Mouse (Mus musculus): Measurements from ENCODE around the gene Zranb1.

Zranb1 gene

GRCm38 (mm10) chr7:132930850-132931559 lies at the start of gene Zranb1:
Zranb1 (plus strand) TSS chr7:132931142.
- DNase-seq (ENCODE audit: low spot score): peak; percentile 99

DNA sequence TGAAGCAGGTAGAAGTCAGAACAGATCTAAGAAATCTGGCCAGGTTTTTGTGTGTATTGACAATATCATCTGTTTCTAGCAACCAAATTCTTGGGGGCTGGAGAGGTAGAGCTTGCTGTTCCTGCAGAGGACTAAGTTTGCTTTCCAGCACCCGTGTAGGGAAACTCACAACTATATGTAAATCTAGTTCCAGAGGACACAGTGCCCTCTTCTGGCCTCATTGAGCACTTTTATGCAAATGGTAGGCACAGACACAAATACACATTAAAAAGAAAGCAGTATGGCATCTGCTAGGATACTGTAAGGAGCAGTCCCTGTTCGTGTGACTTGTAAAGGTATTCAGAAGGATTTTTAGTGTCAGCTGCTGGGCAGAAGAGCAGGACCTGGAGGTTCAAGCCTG lies 48.6 kb upstream of the Zranb1 start:
- no peak for DNase-seq (ENCODE audit: low spot score)

DNA sequence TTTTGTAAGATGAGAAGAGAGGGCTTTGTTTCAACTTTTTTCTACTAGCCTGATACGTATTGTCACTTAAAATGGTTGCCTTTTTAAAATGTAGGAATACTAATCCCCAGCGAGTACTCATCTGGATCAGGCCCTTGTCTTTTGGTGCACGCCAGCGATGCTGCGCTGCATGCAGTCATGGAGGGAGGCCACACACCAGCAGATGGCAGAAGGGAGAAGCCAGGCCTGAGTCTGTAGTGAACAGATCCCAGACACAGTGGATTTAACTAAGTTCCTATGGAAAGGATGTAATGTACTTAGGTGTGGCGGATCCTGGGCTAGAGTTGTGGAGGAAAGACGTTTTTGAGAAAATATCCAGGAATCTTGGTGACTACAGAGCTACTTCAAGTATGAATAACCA lies 46.9 kb upstream of the Zranb1 start:
- no peak for DNase-seq (ENCODE audit: low spot score)

DNA sequence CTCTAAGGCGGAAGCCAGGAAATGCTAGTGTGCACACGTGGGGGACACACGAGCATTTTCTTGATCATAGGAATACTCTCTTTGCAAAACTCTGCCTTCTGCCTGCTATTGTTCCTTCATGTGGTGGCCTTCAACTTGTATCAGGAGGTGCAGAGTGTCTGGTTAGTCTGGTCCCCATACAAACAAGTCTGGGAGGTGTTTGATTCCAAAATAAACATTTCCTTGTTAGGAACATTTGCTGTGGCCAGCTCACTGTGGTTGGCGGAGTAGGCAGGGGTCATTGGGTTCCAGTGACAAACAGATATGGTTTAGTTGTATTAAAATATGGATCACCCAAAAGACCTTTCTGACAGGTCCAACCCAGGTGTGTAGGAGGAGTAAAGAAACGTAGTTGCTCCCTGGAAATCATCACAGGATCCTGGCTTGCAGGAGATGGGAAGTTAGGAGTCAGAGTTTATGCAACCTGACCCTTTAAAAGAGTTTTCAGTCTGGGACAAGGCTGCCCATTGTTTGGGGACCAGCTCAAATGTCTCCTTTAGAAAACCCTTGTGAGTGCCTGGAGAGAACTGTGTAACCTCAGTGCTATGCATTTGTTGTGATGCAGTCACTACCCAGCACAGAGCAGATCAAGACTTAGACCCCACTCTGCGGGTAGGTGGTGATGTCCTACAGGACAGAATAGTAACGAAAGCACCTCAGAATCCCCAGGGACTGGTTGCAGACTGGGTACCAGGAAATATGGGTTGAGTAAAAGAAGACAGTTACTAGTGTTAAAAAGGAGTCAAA lies 43.7 kb upstream of the Zranb1 start:
- DNase-seq (ENCODE audit: low spot score): no peak

DNA sequence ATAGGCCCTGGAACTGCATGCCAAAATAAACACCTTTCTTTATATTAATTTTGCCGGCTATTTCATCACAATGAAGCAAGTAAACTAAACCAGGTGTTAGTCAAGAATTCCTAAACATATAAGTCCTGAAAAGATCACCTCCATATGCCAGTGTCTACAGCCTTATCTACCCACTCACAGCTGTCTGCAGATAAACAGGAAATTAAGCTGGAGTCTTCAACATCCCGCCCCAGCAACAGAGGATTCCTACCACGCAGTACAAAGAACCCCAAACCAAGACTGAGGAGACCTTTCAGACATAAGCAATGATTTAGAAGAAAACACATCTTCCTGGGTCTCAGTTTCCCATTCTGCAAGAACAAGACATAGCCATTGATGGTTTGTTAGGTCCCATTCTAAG lies 42.9 kb upstream of the Zranb1 start:
- DNase-seq (ENCODE audit: low spot score): no peak

DNA sequence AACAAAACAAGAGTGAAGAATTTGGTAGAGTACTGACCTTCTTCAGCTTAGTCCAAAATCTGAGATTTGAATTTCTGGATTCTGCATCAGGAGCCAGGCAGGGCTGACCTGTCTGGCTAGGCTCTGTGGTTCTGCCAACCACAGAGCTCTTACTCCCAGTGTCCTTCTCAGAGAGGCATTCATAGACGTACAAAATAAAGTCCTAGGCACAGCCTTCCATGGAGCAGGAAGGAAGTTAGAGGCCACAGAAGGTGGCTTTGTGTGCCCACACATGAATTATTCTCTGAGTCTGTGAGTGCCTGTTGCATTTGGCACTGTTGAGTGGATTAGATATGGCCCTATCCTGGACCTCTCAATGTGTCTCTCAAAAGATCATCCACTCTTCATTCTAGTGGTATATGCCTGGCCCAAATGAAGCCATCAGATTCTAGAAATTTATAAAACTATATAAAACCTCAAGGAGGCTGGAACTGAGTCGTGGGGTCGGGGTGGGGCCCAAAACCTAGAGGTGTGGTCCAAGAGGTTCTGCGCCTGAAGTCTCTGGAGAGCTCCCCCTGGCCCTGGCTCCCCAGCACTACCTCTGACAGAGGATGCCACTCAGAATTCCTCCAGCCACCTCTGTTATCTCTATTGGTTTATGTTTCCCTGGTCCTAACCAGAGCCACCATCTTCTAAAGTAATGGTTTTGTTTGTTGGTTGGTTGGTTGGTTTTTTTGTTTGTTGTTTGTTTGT lies 42.3 kb upstream of the Zranb1 start:
- DNase-seq (ENCODE audit: low spot score): no peak

DNA sequence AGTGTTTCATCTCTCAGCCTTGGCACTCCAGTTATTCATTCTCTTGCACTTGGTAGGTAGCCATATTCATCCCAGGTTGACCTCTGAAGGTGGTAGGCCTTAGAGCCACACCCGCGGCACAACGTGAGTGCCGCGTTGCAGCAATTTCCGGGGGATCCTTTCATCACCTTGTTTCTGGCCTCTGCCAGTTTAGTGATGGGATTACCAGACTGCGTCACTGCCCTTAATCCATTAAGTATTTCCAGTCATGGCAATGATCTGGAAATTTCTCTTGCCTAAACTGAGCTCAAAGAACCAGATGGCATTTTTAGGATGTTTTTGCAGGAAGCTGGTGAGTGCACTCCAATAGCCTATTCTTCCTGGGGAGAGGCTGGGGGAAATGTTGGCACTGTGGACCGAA lies 41.3 kb upstream of the Zranb1 start:
- no peak for DNase-seq (ENCODE audit: low spot score)

DNA sequence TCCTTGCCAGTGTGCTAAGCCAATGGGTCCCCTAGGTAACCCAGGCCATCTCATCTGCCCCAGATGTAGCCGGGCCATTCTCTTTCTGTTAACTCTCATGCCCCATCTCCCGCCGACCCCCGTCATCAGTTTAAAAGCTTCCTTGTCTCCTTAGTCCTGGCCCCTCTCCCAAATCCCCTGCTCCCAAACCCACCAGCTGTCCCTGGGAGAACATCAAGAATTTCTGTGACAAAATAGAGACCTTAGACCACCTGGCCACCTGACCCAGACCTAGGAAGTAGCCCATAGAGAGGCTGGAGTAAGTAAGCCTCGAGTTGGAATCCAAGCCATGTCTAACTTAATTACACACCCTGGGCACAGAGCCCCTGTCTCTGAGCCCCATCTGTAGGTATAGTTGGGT lies 40.7 kb upstream of the Zranb1 start:
- no peak for DNase-seq (ENCODE audit: low spot score)

GRCm38 (mm10) chr7:132891561-132892310 lies 39.2 kb upstream of the Zranb1 start:
- DNase-seq (ENCODE audit: low spot score): no peak

DNA sequence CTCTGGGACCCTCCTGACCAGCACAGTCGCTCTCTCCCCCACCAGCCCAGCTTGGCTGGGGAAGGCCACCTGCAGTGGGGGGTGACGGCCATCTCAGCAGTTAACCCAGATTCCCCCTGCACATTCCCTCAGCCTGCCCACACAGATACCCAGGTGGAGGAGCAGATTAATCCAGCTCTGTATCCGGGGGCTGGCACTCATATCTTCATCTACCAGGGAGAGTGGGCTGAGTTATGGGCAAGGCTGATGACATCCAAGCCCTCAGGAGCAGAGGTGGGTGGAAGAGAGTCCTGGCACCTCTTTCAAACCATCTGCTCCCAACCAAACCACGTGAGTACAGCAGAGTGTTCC lies 38.7 kb upstream of the Zranb1 start:
- no peak for DNase-seq (ENCODE audit: low spot score)

GRCm38 (mm10) chr7:132892806-132893205 lies 38.1 kb upstream of the Zranb1 start:
- DNase-seq (ENCODE audit: low spot score): no peak

- DNase-seq (ENCODE audit: low spot score): no peak
Measured at GRCm38 (mm10) chr7:132893336-132893735, 37.6 kb upstream of the Zranb1 start.

- DNase-seq (ENCODE audit: low spot score): no peak
Measured at GRCm38 (mm10) chr7:132894841-132895555, 35.9 kb upstream of the Zranb1 start.

GRCm38 (mm10) chr7:132896206-132896815 lies 34.6 kb upstream of the Zranb1 start:
- DNase-seq (ENCODE audit: low spot score): peak; percentile 48

DNA sequence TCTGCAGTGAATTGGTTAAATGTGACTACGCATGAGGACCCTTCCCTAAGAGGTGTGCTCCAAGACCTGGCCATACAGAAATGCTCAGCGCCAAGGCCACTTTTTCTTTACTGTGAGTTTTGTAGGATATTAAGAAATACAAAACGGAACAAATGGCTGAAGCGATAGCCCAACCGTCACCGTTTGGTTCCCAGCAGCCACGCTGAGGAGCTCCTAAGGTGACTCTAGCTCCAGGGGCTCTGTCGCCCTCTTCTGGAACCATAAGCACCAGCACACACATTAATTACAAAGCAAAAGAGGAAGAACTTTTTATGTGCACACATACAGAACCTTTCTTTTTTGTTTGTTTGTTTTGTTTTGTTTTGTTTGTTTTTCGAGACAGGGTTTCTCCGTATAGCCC lies 33.7 kb upstream of the Zranb1 start:
- no peak for DNase-seq (ENCODE audit: low spot score)

DNA sequence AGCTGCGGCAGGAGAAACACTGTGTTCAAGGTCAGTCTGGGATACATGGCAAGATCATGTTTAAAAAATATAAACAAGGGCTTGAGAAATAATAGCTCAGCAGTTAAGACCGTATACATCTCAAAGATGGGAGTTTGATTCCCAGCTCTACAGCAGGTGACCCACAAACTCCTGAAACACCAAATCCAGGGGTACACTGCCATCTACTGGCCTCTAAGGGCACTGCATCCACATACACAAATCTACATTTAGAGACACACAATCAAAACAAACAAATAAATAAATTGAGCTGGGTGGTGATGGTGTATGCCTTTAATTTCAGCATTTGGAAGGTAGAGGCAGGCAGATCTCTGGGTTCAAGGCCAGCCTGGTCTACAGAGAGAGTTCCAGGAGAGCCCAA lies 32.7 kb upstream of the Zranb1 start:
- no peak for DNase-seq (ENCODE audit: low spot score)

GRCm38 (mm10) chr7:132900826-132901531 lies 30.0 kb upstream of the Zranb1 start:
- no peak for DNase-seq (ENCODE audit: low spot score)

DNA sequence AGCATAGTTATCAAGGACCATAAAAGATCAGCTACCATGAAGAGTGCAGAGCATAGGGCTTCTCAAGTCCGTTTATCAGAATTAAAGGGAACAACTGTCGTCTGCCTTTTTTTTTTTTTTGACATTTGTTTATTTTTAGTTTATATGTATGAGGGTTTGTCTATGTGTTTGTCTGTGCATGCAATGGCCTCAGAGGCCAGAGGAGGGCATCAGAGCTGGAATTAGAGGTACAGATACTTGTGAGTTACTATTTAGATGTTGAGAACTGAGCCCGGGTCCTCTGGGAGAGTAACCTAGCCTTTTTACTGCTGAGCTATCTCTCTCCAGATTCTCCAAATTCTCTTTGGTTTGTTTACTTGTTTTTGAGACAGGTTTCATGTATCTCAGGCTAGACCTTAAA lies 27.1 kb upstream of the Zranb1 start:
- no peak for DNase-seq (ENCODE audit: low spot score)

GRCm38 (mm10) chr7:132921971-132922370 lies 9.0 kb upstream of the Zranb1 start:
- no peak for DNase-seq (ENCODE audit: low spot score)

- no peak for DNase-seq (ENCODE audit: low spot score)
Measured at GRCm38 (mm10) chr7:132925227-132925626, 5.7 kb upstream of the Zranb1 start.

DNA sequence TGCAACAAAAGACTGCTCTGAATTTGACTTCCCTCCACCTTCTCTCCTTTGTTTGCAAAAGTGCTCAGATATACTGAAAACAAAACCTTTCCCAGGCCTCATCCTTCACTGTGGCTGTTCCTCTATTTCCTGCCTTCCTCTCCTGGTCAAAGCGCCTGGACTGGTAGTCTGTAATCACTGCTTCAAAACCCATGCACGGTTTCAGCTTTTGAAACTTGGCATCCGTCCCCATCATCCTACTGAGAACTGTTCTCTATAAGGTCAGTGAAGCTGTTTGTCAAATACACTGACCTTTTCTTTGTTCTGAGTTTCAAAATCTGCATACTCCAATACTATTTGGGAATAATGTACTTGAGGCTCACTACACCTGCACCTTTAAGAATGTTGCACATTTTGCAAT lies 3.7 kb upstream of the Zranb1 start:
- DNase-seq (ENCODE audit: low spot score): no peak

Measured in testis, postnatal 14 days (tissue).